Mouse (Mus musculus): ENCODE results near the gene Pax1.

GRCm38 (mm10) chr2:147325178-147325577 lies 36.5 kb upstream of the Pax1 start:
- TF ChIP-seq CTCF (IDR thresholded peaks at IDR 0.05; ENCODE audit: extremely low read depth, insufficient read depth, insufficient read length, insufficient replicate concordance) (no peak), POLR2A (IDR thresholded peaks at IDR 0.05; ENCODE audit: low read depth, low read length) (no peak)

Measured in spleen, adult 2 months (tissue).